Mouse (Mus musculus): ENCODE measurements at regions not wholly inside any gene's neighbourhood (a gene's known extent, or its start where the extent isn't known, plus 50 kb on each side); places are given as distances from the start of the nearest gene placed in this dataset.

- no peaks in the 10 kb centered on the region for H3K27me3 ChIP-seq (ENCODE audit: insufficient read depth, low read length)
- ATAC-seq (ENCODE audit: insufficient read depth) (no peak), DNase-seq (no peak)
- no peak overlapping the region for H3K27ac ChIP-seq (ENCODE audit: low read depth)
- no peaks in the 10 kb centered on the region for H3K9me3 ChIP-seq (ENCODE audit: low read depth, low read length)
- 75% methylated on average over 9 of the region's 9 CpGs for WGBS
- no peaks in the 10 kb centered on the region for H3K36me3 ChIP-seq (ENCODE audit: insufficient read depth)
- H3K4me2 ChIP-seq, result no peak overlapping the region
- no peaks in the 10 kb centered on the region for H3K4me1 ChIP-seq (ENCODE audit: insufficient read depth)
- H3K9ac ChIP-seq, result no peak overlapping the region
- TF ChIP-seq CTCF (IDR thresholded peaks at IDR 0.05; ENCODE audit: low read depth), result no peak
- no peak overlapping the region for H3K4me3 ChIP-seq (ENCODE audit: low read depth, low read length)
Measured at GRCm38 (mm10) chr13:103683169-103683568, 91.2 kb downstream of the Srek1 start.

GRCm38 (mm10) chr13:103680740-103681139, 93.7 kb downstream of the Srek1 start:
- Histone ChIP-seq H3K9me3 (ENCODE audit: low read depth, low read length) (no peaks in the 10 kb centered on the region), H3K9ac (no peak overlapping the region), H3K4me1 (ENCODE audit: insufficient read depth) (no peaks in the 10 kb centered on the region), H3K4me2 (no peak overlapping the region), H3K4me3 (ENCODE audit: low read depth, low read length) (no peak overlapping the region), H3K36me3 (ENCODE audit: insufficient read depth) (no peaks in the 10 kb centered on the region), H3K27me3 (ENCODE audit: insufficient read depth, low read length) (no peaks in the 10 kb centered on the region), H3K27ac (ENCODE audit: low read depth) (no peak overlapping the region)
- DNase-seq, result no peak
- ATAC-seq (ENCODE audit: insufficient read depth), result no peak
- 84% methylated on average over 4 of the region's 4 CpGs for WGBS
- no peak for TF ChIP-seq CTCF (IDR thresholded peaks at IDR 0.05; ENCODE audit: low read depth)

DNA sequence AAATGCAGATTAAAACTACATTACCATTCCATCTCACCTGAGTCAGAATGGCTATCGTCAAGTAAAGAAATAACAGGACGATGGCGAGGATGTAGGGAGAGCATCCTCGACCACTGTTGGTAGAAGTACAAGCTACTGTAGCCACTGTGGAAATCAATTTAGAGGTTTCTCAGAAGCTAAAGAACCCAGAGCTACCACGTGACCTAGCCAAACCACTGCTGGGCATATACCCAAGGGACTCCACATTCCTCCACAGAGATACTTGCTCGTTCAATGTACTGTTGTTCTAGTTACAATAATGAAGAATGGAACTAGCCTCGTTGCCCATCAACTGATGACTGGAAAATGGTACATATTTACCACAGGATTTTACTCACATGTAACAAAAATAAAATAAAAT, 94.4 kb downstream of the Srek1 start:
- no peaks in the 10 kb centered on the region for H3K4me1 ChIP-seq (ENCODE audit: insufficient read depth)
- TF ChIP-seq CTCF (IDR thresholded peaks at IDR 0.05; ENCODE audit: low read depth), result no peak
- no peak for ATAC-seq (ENCODE audit: insufficient read depth)
- DNase-seq, result no peak
- WGBS, result 81% methylated on average over 7 of the region's 7 CpGs
- no peaks in the 10 kb centered on the region for H3K27me3 ChIP-seq (ENCODE audit: insufficient read depth, low read length)
- no peak overlapping the region for H3K27ac ChIP-seq (ENCODE audit: low read depth)
- H3K9ac ChIP-seq, result no peak overlapping the region
- H3K4me3 ChIP-seq (ENCODE audit: low read depth, low read length), result no peak overlapping the region
- no peaks in the 10 kb centered on the region for H3K36me3 ChIP-seq (ENCODE audit: insufficient read depth)
- no peak overlapping the region for H3K4me2 ChIP-seq
- H3K9me3 ChIP-seq (ENCODE audit: low read depth, low read length), result no peaks in the 10 kb centered on the region

DNA sequence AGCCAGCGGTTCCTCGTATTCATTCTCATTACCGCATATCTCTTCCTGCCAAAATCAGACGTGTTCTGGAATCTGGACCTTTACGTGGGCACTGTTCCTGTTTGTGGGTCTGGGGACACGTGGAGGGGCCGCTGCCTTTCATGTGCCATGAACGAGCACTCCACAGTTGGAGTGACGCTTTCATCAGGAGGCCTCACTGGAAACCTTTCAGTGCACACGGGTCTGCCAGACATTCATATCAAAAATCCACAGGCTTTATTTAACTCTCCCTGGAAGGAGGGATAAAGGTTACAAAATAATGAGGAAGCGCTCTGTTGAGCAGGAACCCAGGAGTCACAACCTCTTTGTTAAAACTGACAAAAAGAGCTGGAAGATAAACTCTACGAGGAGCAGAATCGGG, 97.6 kb downstream of the Srek1 start:
- H3K36me3 ChIP-seq (ENCODE audit: insufficient read depth), result no peaks in the 10 kb centered on the region
- WGBS, result 58% methylated on average over 13 of the region's 13 CpGs
- ATAC-seq (ENCODE audit: insufficient read depth), result no peak
- H3K9me3 ChIP-seq (ENCODE audit: low read depth, low read length), result no peaks in the 10 kb centered on the region
- no peaks in the 10 kb centered on the region for H3K27me3 ChIP-seq (ENCODE audit: insufficient read depth, low read length)
- H3K9ac ChIP-seq, result no peak overlapping the region
- H3K27ac ChIP-seq (ENCODE audit: low read depth), result no peak overlapping the region
- H3K4me1 ChIP-seq (ENCODE audit: insufficient read depth), result no peaks in the 10 kb centered on the region
- DNase-seq, result no peak
- no peak for TF ChIP-seq CTCF (IDR thresholded peaks at IDR 0.05; ENCODE audit: low read depth)
- no peak overlapping the region for H3K4me2 ChIP-seq
- no peak overlapping the region for H3K4me3 ChIP-seq (ENCODE audit: low read depth, low read length)

- H3K4me1 ChIP-seq (ENCODE audit: insufficient read depth), result no peaks in the 10 kb centered on the region
- H3K27me3 ChIP-seq (ENCODE audit: insufficient read depth, low read length), result no peaks in the 10 kb centered on the region
- no peak overlapping the region for H3K4me2 ChIP-seq
- no peak for DNase-seq
- no peak overlapping the region for H3K27ac ChIP-seq (ENCODE audit: low read depth)
- H3K9me3 ChIP-seq (ENCODE audit: low read depth, low read length), result no peaks in the 10 kb centered on the region
- 74% methylated on average over 5 of the region's 5 CpGs for WGBS
- TF ChIP-seq CTCF (IDR thresholded peaks at IDR 0.05; ENCODE audit: low read depth), result no peak
- no peak for ATAC-seq (ENCODE audit: insufficient read depth)
- H3K4me3 ChIP-seq (ENCODE audit: low read depth, low read length), result no peak overlapping the region
- H3K9ac ChIP-seq, result no peak overlapping the region
- no peaks in the 10 kb centered on the region for H3K36me3 ChIP-seq (ENCODE audit: insufficient read depth)
Measured at GRCm38 (mm10) chr13:103676221-103676620, 98.2 kb downstream of the Srek1 start.

DNA sequence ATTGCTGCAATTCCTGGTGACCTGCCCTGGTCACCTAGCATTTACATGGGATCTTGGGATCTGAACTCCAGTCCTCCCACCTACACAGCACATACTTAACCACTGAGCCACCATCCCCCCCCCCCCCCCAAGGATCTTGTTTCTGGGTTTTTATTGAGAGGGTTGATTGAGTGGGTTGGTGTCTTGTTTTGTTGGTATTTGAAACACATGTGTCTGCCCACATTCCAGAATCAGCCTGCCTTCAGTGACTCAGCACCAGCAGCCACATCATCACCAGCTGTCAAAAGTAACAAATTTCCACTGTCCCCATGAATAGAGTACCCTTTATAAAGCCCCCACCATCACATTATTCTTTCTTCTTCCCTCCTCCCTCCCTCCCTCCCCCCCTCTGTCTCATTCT, 103.8 kb downstream of the Srek1 start:
- H3K9me3 ChIP-seq (ENCODE audit: low read depth, low read length), result no peaks in the 10 kb centered on the region
- DNase-seq, result no peak

GRCm38 (mm10) chr13:103669856-103670255, 104.6 kb downstream of the Srek1 start:
- no peak for ATAC-seq (ENCODE audit: insufficient read depth)
- Histone ChIP-seq H3K36me3 (ENCODE audit: insufficient read depth) (no peaks in the 10 kb centered on the region), H3K27me3 (ENCODE audit: insufficient read depth, low read length) (no peaks in the 10 kb centered on the region), H3K4me1 (ENCODE audit: insufficient read depth) (no peaks in the 10 kb centered on the region), H3K4me3 (ENCODE audit: low read depth, low read length) (no peak overlapping the region), H3K9ac (no peak overlapping the region), H3K9me3 (ENCODE audit: low read depth, low read length) (no peaks in the 10 kb centered on the region), H3K4me2 (no peak overlapping the region), H3K27ac (ENCODE audit: low read depth) (no peak overlapping the region)
- no peak for DNase-seq
- 89% methylated on average over 4 of the region's 4 CpGs for WGBS
- TF ChIP-seq CTCF (IDR thresholded peaks at IDR 0.05; ENCODE audit: low read depth), result no peak

More for the DNA sequence above, 103.8 kb downstream of the Srek1 start:
- H3K27me3 ChIP-seq (ENCODE audit: insufficient read depth, low read length), result no peaks in the 10 kb centered on the region
- H3K4me1 ChIP-seq (ENCODE audit: insufficient read depth), result no peaks in the 10 kb centered on the region
- no peak for TF ChIP-seq CTCF (IDR thresholded peaks at IDR 0.05; ENCODE audit: low read depth)
- no peak overlapping the region for H3K27ac ChIP-seq (ENCODE audit: low read depth)
- H3K36me3 ChIP-seq (ENCODE audit: insufficient read depth), result no peaks in the 10 kb centered on the region
- ATAC-seq (ENCODE audit: insufficient read depth), result no peak
- H3K4me3 ChIP-seq (ENCODE audit: low read depth, low read length), result no peak overlapping the region
- no peak overlapping the region for H3K9ac ChIP-seq
- H3K4me2 ChIP-seq, result no peak overlapping the region

- Histone ChIP-seq H3K36me3 (ENCODE audit: insufficient read depth) (no peaks in the 10 kb centered on the region), H3K4me3 (ENCODE audit: low read depth, low read length) (no peak overlapping the region), H3K27me3 (ENCODE audit: insufficient read depth, low read length) (no peaks in the 10 kb centered on the region), H3K9ac (no peak overlapping the region), H3K9me3 (ENCODE audit: low read depth, low read length) (no peaks in the 10 kb centered on the region), H3K4me2 (no peak overlapping the region), H3K4me1 (ENCODE audit: insufficient read depth) (no peaks in the 10 kb centered on the region), H3K27ac (ENCODE audit: low read depth) (no peak overlapping the region)
- no peak for TF ChIP-seq CTCF (IDR thresholded peaks at IDR 0.05; ENCODE audit: low read depth)
- DNase-seq (no peak), ATAC-seq (ENCODE audit: insufficient read depth) (no peak)
- whole genome bisulfite sequencing, result 67% methylated on average over 2 of the region's 2 CpGs
Measured at GRCm38 (mm10) chr13:103667749-103668148, 106.7 kb downstream of the Srek1 start.
